Mouse (Mus musculus) limb, embryonic 14.5 days (tissue): ENCODE measurements around the gene Izumo1r. TPM values are rescaled to one million over a fixed set of nuclear protein-coding genes. Genes with fewer than 3 reads are reported as not detected.

ENCODE experiments used
- ATAC-seq: fragments of 200-750 bp; cut with Nextera tagmentation; 2 replicates; pipeline ENCODE4 v1.8.0; 2017; ENCODE audit warnings: low read depth, moderate number of reproducible peaks, moderate TSS enrichment; ENCODE audit not compliant: low FRiP score
- DNase-seq: peaks from one replicate; pipeline ENCODE4 v3.0.0-alpha.2; 2015; ENCODE audit warnings: low spot score
- H3K27ac ChIP-seq: fragments of 300-500 bp; sonication (generic); replicated peaks from 2 replicates; pipeline ENCODE4 v1.5.1; 2014; ENCODE audit warnings: low read depth, mild to moderate bottlenecking, low read length, moderate library complexity, mixed read lengths
- H3K27me3 ChIP-seq: fragments of 300-500 bp; sonication (generic); 2 replicates; pipeline ENCODE4 v1.6.1; 2014; ENCODE audit warnings: low read length, mixed read lengths; ENCODE audit not compliant: control insufficient read depth, insufficient read depth
- H3K36me3 ChIP-seq: fragments of 300-500 bp; sonication (generic); 2 replicates; pipeline ENCODE4 v1.6.1; 2014; ENCODE audit warnings: mild to moderate bottlenecking, low read length, moderate library complexity, mixed read lengths; ENCODE audit not compliant: control insufficient read depth, insufficient read depth
- H3K4me1 ChIP-seq: fragments of 300-500 bp; sonication (generic); 2 replicates; pipeline ENCODE4 v1.6.1; 2014; ENCODE audit warnings: antibody characterized with exemption, low read length, mixed read lengths; ENCODE audit not compliant: control insufficient read depth, insufficient read depth
- H3K4me2 ChIP-seq: fragments of 300-500 bp; sonication (generic); replicated peaks from 2 replicates; pipeline ENCODE4 v1.6.1; 2014; ENCODE audit warnings: low read depth, mild to moderate bottlenecking, low read length, moderate library complexity; ENCODE audit not compliant: severe bottlenecking
- H3K4me3 ChIP-seq: fragments of 300-500 bp; sonication (generic); replicated peaks from 2 replicates; pipeline ENCODE4 v1.5.1; 2014; ENCODE audit warnings: low read length
- H3K9ac ChIP-seq: fragments of 300-500 bp; sonication (generic); 2 replicates; pipeline ENCODE4 v1.6.1; 2014; ENCODE audit warnings: mild to moderate bottlenecking, low read depth, low read length, moderate library complexity; ENCODE audit not compliant: severe bottlenecking
- H3K9me3 ChIP-seq: fragments of 300-500 bp; sonication (generic); 2 replicates; pipeline ENCODE4 v1.6.1; 2016; ENCODE audit warnings: low read length; ENCODE audit not compliant: control insufficient read depth
- POLR2A ChIP-seq: fragments of 200-500 bp; IDR thresholded peaks from 2 replicates; pipeline ENCODE4 v1.8.0; 2012; ENCODE audit warnings: inconsistent platforms, mild to moderate bottlenecking, moderate library complexity, borderline replicate concordance; ENCODE audit not compliant: insufficient read depth, insufficient read length; ENCODE audit errors: extremely low read depth
- WGBS: fragments of 180-500 bp; shearing (Covaris S2); extraction: QIAGEN DNeasy Blood & Tissue Kit; methylation state at CpG from one replicate; pipeline ENCODE4 v1.1.7; 2014; 5-methylcytosine and 5-hydroxymethylcytosine counted together
- polyA plus RNA-seq, 2 experiments: library from polyadenylated mRNA; depleted of rRNA in 1 of 2; stranded (reverse) in 1 of 2; unstranded in 1 of 2; fragments of >200 nt; fragmentation: Nextera tagmentation in 1 of 2; extraction: Ambion mirVana in 1 of 2; gene quantifications; 2 replicates each; pipeline versions ENCODE4 v1.2.1 to v1.2.3; 2012 to 2014

The Izumo1r gene
- polyA plus RNA-seq, 2 experiments, result 1.1 TPM; not detected in 1

DNA sequence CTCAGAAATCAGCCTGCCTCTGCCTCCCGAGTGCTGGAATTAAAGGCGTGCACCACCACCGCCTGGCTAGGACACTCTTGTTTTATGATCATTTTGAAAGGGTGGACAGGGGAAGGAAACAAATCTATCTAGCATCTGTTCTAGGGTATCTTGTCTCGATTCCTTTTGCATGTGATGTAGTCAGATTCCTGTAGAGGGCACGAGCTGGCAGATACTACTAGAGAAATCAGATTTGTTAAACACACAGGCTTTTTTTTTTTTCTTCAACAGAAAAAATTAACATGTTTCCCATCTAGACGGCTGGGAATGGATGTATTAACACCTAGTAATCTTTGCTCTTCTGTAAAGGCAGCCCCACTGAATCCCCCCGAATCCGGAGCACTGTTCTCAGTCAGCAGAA is 27.5 kb upstream of the Izumo1r start:
- DNase-seq (no peak), ATAC-seq (no peak)
- Histone ChIP-seq H3K27ac (no peak overlapping the region), H3K4me2 (no peak overlapping the region), H3K36me3 (no peaks in the 10 kb centered on the region), H3K4me3 (no peak overlapping the region), H3K4me1 (no peaks in the 10 kb centered on the region), H3K9ac (no peak overlapping the region), H3K9me3 (no peaks in the 10 kb centered on the region), H3K27me3 (no peaks in the 10 kb centered on the region)
- 84% methylated on average over 8 of the region's 8 CpGs for WGBS
- TF ChIP-seq POLR2A, result no peak

DNA sequence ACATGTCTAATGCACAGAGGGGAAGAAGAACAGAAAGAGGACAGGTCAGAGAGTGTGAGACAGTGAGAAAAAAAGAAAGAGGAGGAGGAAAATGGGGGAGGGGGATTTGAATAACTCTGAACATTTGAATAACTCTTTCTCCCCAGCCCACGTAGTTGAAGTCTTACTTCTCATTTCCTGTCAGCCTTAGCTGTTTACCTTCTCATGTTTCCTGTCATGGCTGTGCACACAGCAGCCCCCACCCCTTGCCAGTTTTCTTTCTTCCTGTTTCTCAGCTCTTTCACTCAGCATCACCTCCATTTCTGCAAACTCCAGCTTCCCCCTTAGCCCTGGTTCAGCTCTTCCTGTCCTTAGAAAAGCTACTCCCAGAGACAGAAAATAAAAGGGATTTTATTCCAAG is 22.8 kb upstream of the Izumo1r start:
- 8% methylated on average over 1 of the region's 1 CpGs for WGBS
- no peak for ATAC-seq
- Histone ChIP-seq H3K4me3 (no peak overlapping the region), H3K36me3 (no peaks in the 10 kb centered on the region), H3K9ac (no peak overlapping the region), H3K4me1 (no peaks in the 10 kb centered on the region), H3K27me3 (no peaks in the 10 kb centered on the region), H3K27ac (no peak overlapping the region), H3K9me3 (no peaks in the 10 kb centered on the region), H3K4me2 (no peak overlapping the region)
- no peak for DNase-seq
- TF ChIP-seq POLR2A, result no peak

DNA sequence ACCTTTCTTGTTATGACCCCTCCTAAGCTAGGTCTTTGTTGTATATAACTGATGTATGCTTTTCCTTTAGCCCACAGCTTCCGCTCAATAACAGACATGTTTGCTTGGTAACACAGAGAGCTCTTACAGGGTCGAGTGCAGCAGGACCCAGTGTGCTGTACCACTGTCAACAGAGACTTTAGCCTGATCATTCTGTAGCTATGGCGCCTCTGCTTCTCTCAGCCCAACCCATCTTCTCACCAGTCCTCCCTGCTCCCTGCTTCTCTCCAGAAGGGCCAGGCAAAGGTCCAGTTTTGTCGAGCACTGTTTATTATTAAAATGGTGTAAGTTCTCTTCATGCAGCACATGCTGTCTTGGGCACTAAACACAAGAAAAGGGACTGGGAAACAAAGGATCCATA is 19.9 kb upstream of the Izumo1r start:
- no peak for DNase-seq
- Histone ChIP-seq H3K36me3 (no peaks in the 10 kb centered on the region), H3K9me3 (no peaks in the 10 kb centered on the region), H3K9ac (no peak overlapping the region), H3K4me1 (no peaks in the 10 kb centered on the region), H3K4me3 (no peak overlapping the region), H3K27me3 (no peaks in the 10 kb centered on the region), H3K4me2 (no peak overlapping the region), H3K27ac (no peak overlapping the region)
- TF ChIP-seq POLR2A, result no peak
- no peak for ATAC-seq
- 66% methylated on average over 4 of the region's 4 CpGs for WGBS

DNA sequence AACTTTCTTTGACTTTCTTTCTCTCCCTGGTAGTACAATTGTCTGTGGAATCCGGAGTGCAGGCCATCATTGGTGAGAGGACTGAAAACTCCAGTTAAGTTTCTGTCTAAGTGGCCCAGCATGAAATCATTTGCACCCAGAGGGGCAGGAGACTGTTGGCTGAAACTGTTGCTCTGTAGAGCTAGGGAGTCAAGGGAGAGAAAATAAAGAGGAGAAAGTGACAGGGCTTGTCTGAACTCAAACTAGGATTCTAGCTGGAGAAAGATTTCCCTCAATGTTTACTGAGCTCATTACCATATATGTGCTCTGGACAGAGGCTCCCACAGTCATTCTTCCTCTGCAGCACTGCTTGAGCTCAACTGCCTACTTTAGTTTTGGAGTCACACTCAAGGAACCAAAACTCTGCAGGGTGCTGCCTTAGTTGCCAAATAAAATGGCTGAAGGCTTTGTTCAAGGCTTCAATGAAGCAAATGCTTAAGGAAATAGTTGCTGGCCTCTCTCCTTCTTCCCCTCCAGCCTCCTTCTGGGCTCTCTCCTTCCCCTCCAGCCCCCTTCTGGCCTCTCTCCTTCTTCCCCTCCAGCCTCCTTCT is 18.3 kb upstream of the Izumo1r start:
- Histone ChIP-seq H3K27ac (no peak overlapping the region), H3K9me3 (no peaks in the 10 kb centered on the region), H3K36me3 (no peaks in the 10 kb centered on the region), H3K4me3 (no peak overlapping the region), H3K9ac (no peak overlapping the region), H3K27me3 (no peaks in the 10 kb centered on the region), H3K4me2 (no peak overlapping the region), H3K4me1 (no peaks in the 10 kb centered on the region)
- 28% methylated on average over 1 of the region's 1 CpGs for WGBS
- no peak for TF ChIP-seq POLR2A
- no peak for DNase-seq
- no peak for ATAC-seq

- no peak for TF ChIP-seq POLR2A
- 75% methylated on average over 4 of the region's 4 CpGs for WGBS
- ATAC-seq (no peak), DNase-seq (no peak)
- H3K4me3 ChIP-seq, result no peak overlapping the region
- no peak overlapping the region for H3K9ac ChIP-seq
- no peaks in the 10 kb centered on the region for H3K27me3 ChIP-seq
- H3K9me3 ChIP-seq, result no peaks in the 10 kb centered on the region
- H3K4me1 ChIP-seq, result no peaks in the 10 kb centered on the region
- no peak overlapping the region for H3K27ac ChIP-seq
- no peak overlapping the region for H3K4me2 ChIP-seq
- H3K36me3 ChIP-seq, result no peaks in the 10 kb centered on the region
Observed at GRCm38 (mm10) chr9:14921254-14921653, 17.5 kb upstream of the Izumo1r start.

DNA sequence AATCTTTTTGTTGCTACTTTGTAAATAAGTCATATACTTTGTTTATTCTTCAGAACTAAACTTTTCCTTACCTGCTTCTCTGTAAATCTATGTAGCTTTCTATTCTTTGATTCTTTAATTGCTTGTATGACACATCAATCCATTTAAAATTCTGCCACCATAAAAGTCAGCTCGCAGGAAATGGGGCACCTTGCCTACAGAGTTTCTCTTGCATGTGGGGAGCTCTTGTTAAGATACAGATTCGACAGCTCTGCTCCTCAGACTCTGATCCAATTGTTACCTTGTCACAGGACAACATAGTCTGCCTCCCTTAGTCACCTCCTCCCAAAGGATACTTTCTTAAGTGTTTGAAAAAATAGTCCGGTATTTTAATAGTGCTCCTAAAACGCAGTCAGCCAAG is 16.9 kb upstream of the Izumo1r start:
- H3K4me3 ChIP-seq, result no peak overlapping the region
- no peak for ATAC-seq
- TF ChIP-seq POLR2A, result no peak
- no peaks in the 10 kb centered on the region for H3K4me1 ChIP-seq
- H3K4me2 ChIP-seq, result no peak overlapping the region
- no peak overlapping the region for H3K27ac ChIP-seq
- no peak for DNase-seq
- no peaks in the 10 kb centered on the region for H3K36me3 ChIP-seq
- no peaks in the 10 kb centered on the region for H3K9me3 ChIP-seq
- H3K9ac ChIP-seq, result no peak overlapping the region
- 67% methylated on average over 4 of the region's 4 CpGs for WGBS
- H3K27me3 ChIP-seq, result no peaks in the 10 kb centered on the region
